Mouse (Mus musculus): Measurements from ENCODE around the gene Atxn7l1. TPM values are rescaled to one million over a fixed set of nuclear protein-coding genes. Genes with fewer than 3 reads are reported as not detected.

The Atxn7l1 gene
- polyA plus RNA-seq, 1 experiment from 2014 or later: 18.6 TPM

DNA sequence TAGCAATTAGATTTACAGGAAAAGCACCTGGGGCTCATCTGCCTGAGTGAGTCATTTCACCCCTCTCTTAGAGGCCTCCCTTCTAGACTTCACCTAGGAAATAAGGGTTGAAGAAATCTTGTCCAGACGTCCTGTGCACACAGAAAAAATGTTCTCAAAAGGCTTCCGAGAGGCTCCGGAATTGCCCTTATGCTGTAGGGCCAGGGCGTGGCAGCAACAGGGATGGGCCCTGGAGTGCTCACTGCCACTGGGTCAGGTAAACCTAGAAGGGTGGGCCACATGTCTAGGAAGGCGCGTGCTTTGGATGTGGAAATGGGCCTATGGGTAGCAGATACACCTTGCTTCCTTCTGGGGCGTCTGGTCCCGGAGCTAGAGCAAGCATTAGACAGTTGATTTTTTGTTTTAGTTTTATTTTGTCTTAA, 26.2 kb downstream of the Atxn7l1 start:
- H3K36me3 ChIP-seq: no peaks in the 10 kb centered on the region
- H3K27ac ChIP-seq: no peak overlapping the region
- H3K4me2 ChIP-seq (replicated peaks): no peak overlapping the region
- WGBS: 90% methylated on average over 8 of the region's 8 CpGs
- H3K4me1 ChIP-seq (replicated peaks): peaks cover 24% of the 10 kb centered on the region
- H3K9me3 ChIP-seq: no peaks in the 10 kb centered on the region
- no peak overlapping the region for H3K4me3 ChIP-seq (replicated peaks)
- ATAC-seq: no peak
- H3K27me3 ChIP-seq: no peaks in the 10 kb centered on the region
- H3K9ac ChIP-seq (replicated peaks): no peak overlapping the region

- 81% methylated on average over 7 of the region's 7 CpGs for WGBS
- Histone ChIP-seq H3K27me3 (no peaks in the 10 kb centered on the region), H3K4me3 (replicated peaks) (no peak overlapping the region), H3K4me1 (replicated peaks) (peaks cover 24% of the 10 kb centered on the region), H3K4me2 (replicated peaks) (no peak overlapping the region), H3K27ac (no peak overlapping the region), H3K9me3 (no peaks in the 10 kb centered on the region), H3K9ac (replicated peaks) (no peak overlapping the region), H3K36me3 (no peaks in the 10 kb centered on the region)
- 0 out of 2 replicates have a peak, but pooled peaks have one; percentile 8 for ATAC-seq
Measured at GRCm38 (mm10) chr12:33174171-33174570, 26.7 kb downstream of the Atxn7l1 start.

DNA sequence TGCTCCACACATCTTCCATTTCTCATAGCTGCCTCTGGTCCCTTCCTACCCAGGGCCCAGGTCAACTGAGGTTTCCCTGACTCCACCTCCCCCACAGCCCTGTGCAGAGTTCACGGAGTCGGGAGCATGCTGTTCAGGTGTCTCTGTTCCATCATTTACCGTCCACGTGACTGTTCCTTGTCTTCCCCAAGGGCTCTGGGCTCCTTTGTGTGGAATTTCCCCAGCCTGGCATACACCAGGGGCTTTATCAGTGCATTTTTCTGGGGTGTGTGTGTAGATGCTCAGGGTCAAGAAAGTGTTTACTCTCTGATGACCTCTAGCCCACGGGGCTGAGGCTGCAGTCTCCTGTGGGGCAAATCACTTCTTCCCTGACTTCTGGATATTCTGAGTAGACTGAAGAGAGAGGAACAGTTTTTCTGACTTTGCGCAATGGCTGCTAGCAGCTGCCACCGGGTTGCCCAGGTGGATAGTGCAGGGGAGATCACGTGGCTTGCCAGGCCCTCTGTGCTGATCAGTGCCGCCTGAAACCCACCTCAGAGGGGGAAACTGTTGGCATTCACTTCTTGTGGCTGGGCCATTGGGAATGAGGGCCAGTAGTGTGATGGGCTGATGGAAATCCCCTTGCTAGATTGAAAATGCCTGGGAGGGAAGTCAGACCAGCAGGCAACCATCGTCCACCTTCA, 27.3 kb downstream of the Atxn7l1 start:
- no peaks in the 10 kb centered on the region for H3K9me3 ChIP-seq
- no peak overlapping the region for H3K4me2 ChIP-seq (replicated peaks)
- WGBS: 75% methylated on average over 10 of the region's 10 CpGs
- H3K27me3 ChIP-seq: no peaks in the 10 kb centered on the region
- no peaks in the 10 kb centered on the region for H3K36me3 ChIP-seq
- H3K9ac ChIP-seq (replicated peaks): no peak overlapping the region
- ATAC-seq: peak; percentile 51
- no peak overlapping the region for H3K4me3 ChIP-seq (replicated peaks)
- peaks cover 24% of the 10 kb centered on the region for H3K4me1 ChIP-seq (replicated peaks)
- H3K27ac ChIP-seq: no peak overlapping the region

DNA sequence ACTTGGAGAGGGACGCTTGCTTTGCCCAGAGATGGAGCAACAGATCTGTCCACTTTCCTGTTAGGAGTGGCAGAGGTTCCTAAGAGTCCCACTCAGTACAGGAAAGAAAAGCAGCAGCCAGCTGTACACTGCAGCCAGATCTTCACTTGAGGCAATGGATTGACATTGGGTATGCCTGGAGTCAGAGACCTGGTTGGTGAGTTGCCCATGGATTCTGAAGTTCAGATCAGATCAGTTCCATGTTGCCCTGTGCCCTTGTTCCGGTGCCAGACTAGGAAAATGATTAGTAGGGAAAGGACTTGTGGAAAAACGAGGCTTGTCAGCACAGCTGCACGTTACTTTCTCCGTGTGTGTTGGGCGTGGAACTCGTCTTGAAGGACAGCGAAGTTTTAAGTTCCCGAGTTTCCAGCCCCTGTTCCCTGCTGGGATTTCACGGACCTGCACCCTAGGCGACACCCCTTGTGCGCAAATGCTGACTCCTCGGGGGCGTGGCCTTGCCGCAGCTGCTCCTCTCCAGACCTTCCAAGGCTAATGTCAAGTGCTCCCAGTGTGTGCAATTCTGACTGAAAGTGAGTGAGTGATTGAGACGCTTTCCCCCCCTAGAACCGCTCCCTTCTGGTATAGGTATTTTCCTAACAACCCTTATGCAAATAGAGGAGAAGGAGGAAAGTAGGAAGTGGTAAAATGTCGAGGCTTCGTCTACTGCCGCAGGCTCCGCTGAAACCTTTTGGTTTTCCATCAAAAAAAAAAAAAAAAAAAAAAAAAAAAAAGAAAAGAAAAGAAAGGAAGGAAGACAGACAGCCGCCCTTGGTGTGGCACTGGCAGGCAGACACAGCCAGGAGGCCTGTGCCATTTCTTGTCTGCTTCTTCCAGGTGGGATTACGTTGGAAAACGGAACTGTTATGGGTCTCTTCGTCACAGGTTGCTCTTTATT, 28.4 kb downstream of the Atxn7l1 start:
- 6% methylated on average over 25 of the region's 25 CpGs for WGBS
- peak overlapping the region; percentile 42; the same call in 1 of the 2 replicates for H3K9ac ChIP-seq (replicated peaks)
- no peaks in the 10 kb centered on the region for H3K9me3 ChIP-seq
- H3K4me2 ChIP-seq (replicated peaks): peak overlapping the region; percentile 56
- no peaks in the 10 kb centered on the region for H3K27me3 ChIP-seq
- no peak overlapping the region for H3K27ac ChIP-seq
- peak overlapping the region; percentile 27 for H3K4me3 ChIP-seq (replicated peaks)
- ATAC-seq: peak; percentile 38; the same call in 1 of the 2 replicates
- peaks cover 24% of the 10 kb centered on the region for H3K4me1 ChIP-seq (replicated peaks)
- no peaks in the 10 kb centered on the region for H3K36me3 ChIP-seq

GRCm38 (mm10) chr12:33176555-33176900, 29.0 kb downstream of the Atxn7l1 start:
- ATAC-seq: no peak
- Histone ChIP-seq H3K27me3 (no peaks in the 10 kb centered on the region), H3K4me2 (replicated peaks) (peak overlapping the region; percentile 56), H3K4me3 (replicated peaks) (peak overlapping the region; percentile 27; the same call in 1 of the 2 replicates), H3K9ac (replicated peaks) (no peak overlapping the region), H3K27ac (no peak overlapping the region), H3K36me3 (no peaks in the 10 kb centered on the region), H3K4me1 (replicated peaks) (peaks cover 24% of the 10 kb centered on the region), H3K9me3 (no peaks in the 10 kb centered on the region)
- WGBS: 28% methylated on average over 5 of the region's 5 CpGs

GRCm38 (mm10) chr12:33180421-33180820, 32.9 kb downstream of the Atxn7l1 start:
- no peaks in the 10 kb centered on the region for H3K36me3 ChIP-seq
- H3K27me3 ChIP-seq: no peaks in the 10 kb centered on the region
- no peak overlapping the region for H3K4me3 ChIP-seq (replicated peaks)
- H3K4me1 ChIP-seq (replicated peaks): peaks cover 28% of the 10 kb centered on the region
- H3K9me3 ChIP-seq: no peaks in the 10 kb centered on the region
- no peak overlapping the region for H3K27ac ChIP-seq
- 90% methylated on average over 2 of the region's 2 CpGs for WGBS
- H3K4me2 ChIP-seq (replicated peaks): no peak overlapping the region
- H3K9ac ChIP-seq (replicated peaks): no peak overlapping the region
- no peak for ATAC-seq

GRCm38 (mm10) chr12:33181875-33182274, 34.4 kb downstream of the Atxn7l1 start:
- 94% methylated on average over 4 of the region's 4 CpGs for WGBS
- Histone ChIP-seq H3K9me3 (no peaks in the 10 kb centered on the region), H3K4me1 (replicated peaks) (peaks cover 14% of the 10 kb centered on the region), H3K27ac (no peak overlapping the region), H3K36me3 (no peaks in the 10 kb centered on the region), H3K27me3 (no peaks in the 10 kb centered on the region), H3K4me2 (replicated peaks) (no peak overlapping the region), H3K9ac (replicated peaks) (no peak overlapping the region), H3K4me3 (replicated peaks) (no peak overlapping the region)
- no peak for ATAC-seq

DNA sequence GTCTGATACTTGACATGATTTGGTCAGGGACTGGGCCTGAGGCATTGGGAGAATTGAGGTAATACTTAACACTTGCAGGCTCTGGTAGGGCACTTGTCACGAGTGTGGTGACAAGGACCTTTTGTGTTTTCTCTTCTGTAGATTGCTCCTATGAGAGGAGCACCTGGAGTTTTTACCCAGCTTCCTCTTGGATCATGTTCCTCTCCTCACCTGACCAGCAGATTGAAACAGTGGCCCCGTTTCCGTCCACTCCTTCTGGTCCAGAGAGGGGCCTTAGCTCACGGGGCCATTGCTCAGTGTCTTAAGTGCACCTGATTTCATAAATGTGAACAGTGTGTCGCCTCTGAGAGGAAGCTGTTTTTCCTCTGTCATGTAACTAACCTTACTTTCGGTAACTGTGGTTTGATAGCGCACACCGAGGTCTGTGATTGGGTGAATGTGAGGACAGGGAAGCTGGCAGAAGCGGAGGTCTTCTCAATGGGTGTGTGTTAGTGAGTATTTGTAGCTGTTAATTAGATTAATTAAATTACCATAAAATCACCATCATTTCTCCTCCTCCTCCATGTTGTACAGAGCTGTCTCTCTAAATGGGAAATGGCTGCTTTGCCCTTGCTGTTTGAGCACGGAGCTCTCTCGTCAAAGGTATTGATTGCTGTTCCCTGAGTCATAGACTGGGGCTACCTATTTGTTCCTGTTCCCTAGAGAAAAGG, 35.1 kb downstream of the Atxn7l1 start:
- H3K27ac ChIP-seq: no peak overlapping the region
- peaks cover 12% of the 10 kb centered on the region for H3K4me1 ChIP-seq (replicated peaks)
- no peak overlapping the region for H3K4me3 ChIP-seq (replicated peaks)
- no peak overlapping the region for H3K4me2 ChIP-seq (replicated peaks)
- 0 out of 2 replicates have a peak, but pooled peaks have one; percentile 43 for ATAC-seq
- no peaks in the 10 kb centered on the region for H3K9me3 ChIP-seq
- H3K27me3 ChIP-seq: no peaks in the 10 kb centered on the region
- H3K36me3 ChIP-seq: no peaks in the 10 kb centered on the region
- 64% methylated on average over 11 of the region's 11 CpGs for WGBS
- no peak overlapping the region; the same call in 1 of the 2 replicates for H3K9ac ChIP-seq (replicated peaks)

- H3K4me2 ChIP-seq (replicated peaks): no peak overlapping the region
- H3K9ac ChIP-seq (replicated peaks): no peak overlapping the region; the same call in 1 of the 2 replicates
- no peaks in the 10 kb centered on the region for H3K9me3 ChIP-seq
- H3K27ac ChIP-seq: no peak overlapping the region
- peaks cover 12% of the 10 kb centered on the region for H3K4me1 ChIP-seq (replicated peaks)
- H3K4me3 ChIP-seq (replicated peaks): no peak overlapping the region
- no peak for ATAC-seq
- H3K36me3 ChIP-seq: no peaks in the 10 kb centered on the region
- WGBS: 58% methylated on average over 4 of the region's 4 CpGs
- H3K27me3 ChIP-seq: no peaks in the 10 kb centered on the region
Measured at GRCm38 (mm10) chr12:33183138-33183627, 35.7 kb downstream of the Atxn7l1 start.

- Histone ChIP-seq H3K27me3 (no peaks in the 10 kb centered on the region), H3K4me3 (replicated peaks) (no peak overlapping the region), H3K9ac (replicated peaks) (no peak overlapping the region), H3K4me2 (replicated peaks) (no peak overlapping the region), H3K27ac (no peak overlapping the region), H3K36me3 (no peaks in the 10 kb centered on the region), H3K4me1 (replicated peaks) (peaks cover 12% of the 10 kb centered on the region), H3K9me3 (no peaks in the 10 kb centered on the region)
- ATAC-seq: no peak
- 96% methylated on average over 3 of the region's 3 CpGs for WGBS
Measured at GRCm38 (mm10) chr12:33184137-33184536, 36.6 kb downstream of the Atxn7l1 start.

DNA sequence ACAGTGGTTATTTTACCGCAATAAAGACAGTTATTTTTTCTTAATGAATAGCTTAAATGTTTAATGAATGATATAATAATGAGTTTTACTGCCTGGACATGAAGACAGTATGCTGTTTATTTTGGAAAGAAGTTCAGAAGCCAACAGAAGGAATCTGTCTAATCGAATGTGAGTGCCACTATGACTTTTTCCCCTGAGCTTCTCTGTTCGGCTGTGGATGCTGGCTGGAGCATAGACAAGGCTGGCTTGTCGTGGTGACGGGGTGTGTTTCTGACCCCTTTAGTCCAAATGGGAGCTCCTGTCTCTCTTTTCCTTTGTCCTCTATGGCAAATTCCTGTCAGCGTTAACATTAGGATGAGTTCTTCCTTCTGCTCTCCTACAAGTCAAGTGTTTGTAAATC, 37.6 kb downstream of the Atxn7l1 start:
- Histone ChIP-seq H3K4me1 (replicated peaks) (peaks cover 12% of the 10 kb centered on the region), H3K9me3 (no peaks in the 10 kb centered on the region), H3K27ac (no peak overlapping the region), H3K9ac (replicated peaks) (no peak overlapping the region), H3K4me3 (replicated peaks) (no peak overlapping the region), H3K27me3 (no peaks in the 10 kb centered on the region), H3K4me2 (replicated peaks) (no peak overlapping the region), H3K36me3 (no peaks in the 10 kb centered on the region)
- ATAC-seq: no peak
- WGBS: 72% methylated on average over 6 of the region's 6 CpGs
